Mouse (Mus musculus) neural tube, embryonic 12.5 days (tissue): ENCODE measurements at regions not wholly inside any gene's neighbourhood (a gene's known extent, or its start where the extent isn't known, plus 50 kb on each side); places are given as distances from the start of the nearest gene placed in this dataset.

Experiments
- ATAC-seq: fragments of 200-750 bp; cut with Nextera tagmentation; 2 replicates; pipeline ENCODE4 v1.8.0; 2017; ENCODE audit warnings: low read depth, mild to moderate bottlenecking, moderate TSS enrichment, moderate library complexity; ENCODE audit not compliant: low FRiP score
- H3K27ac ChIP-seq: fragments of 300-500 bp; sonication (generic); 2 replicates; pipeline ENCODE4 v1.5.1; 2016
- H3K27me3 ChIP-seq: fragments of 300-500 bp; sonication (generic); replicated peaks from 2 replicates; pipeline ENCODE4 v1.6.1; 2016; ENCODE audit warnings: mild to moderate bottlenecking
- H3K36me3 ChIP-seq: fragments of 300-500 bp; sonication (generic); 2 replicates; pipeline ENCODE4 v1.6.1; 2016; ENCODE audit warnings: mild to moderate bottlenecking
- H3K4me1 ChIP-seq: fragments of 300-500 bp; sonication (generic); 2 replicates; pipeline ENCODE4 v1.6.1; 2016
- H3K4me2 ChIP-seq: fragments of 300-500 bp; sonication (generic); replicated peaks from 2 replicates; pipeline ENCODE4 v1.6.1; 2016; ENCODE audit warnings: mild to moderate bottlenecking
- H3K4me3 ChIP-seq: fragments of 300-500 bp; sonication (generic); 2 replicates; pipeline ENCODE4 v1.5.1; 2016
- H3K9ac ChIP-seq: fragments of 300-500 bp; sonication (generic); 2 replicates; pipeline ENCODE4 v1.6.1; 2016; ENCODE audit warnings: mild to moderate bottlenecking
- H3K9me3 ChIP-seq: fragments of 300-500 bp; sonication (generic); 2 replicates; pipeline ENCODE4 v1.6.1; 2016; ENCODE audit warnings: mild to moderate bottlenecking
- WGBS: fragments of 180-500 bp; shearing (Covaris S2); methylation state at CpG from one replicate; pipeline ENCODE4 v1.1.7; 2016; 5-methylcytosine and 5-hydroxymethylcytosine counted together

- Histone ChIP-seq H3K9me3 (no peaks in the 10 kb centered on the region), H3K9ac (no peak overlapping the region), H3K27me3 (no peaks in the 10 kb centered on the region), H3K27ac (no peak overlapping the region), H3K36me3 (no peaks in the 10 kb centered on the region), H3K4me2 (no peak overlapping the region), H3K4me3 (no peak overlapping the region), H3K4me1 (no peaks in the 10 kb centered on the region)
- 89% methylated on average over 2 of the region's 2 CpGs for WGBS
- no peak for ATAC-seq
Observed at GRCm38 (mm10) chrX:110334288-110334687, 479.8 kb upstream of the Pou3f4 start.

- H3K36me3 ChIP-seq = no peaks in the 10 kb centered on the region
- H3K4me1 ChIP-seq = no peaks in the 10 kb centered on the region
- H3K4me2 ChIP-seq = no peak overlapping the region
- H3K27me3 ChIP-seq = no peaks in the 10 kb centered on the region
- no peak for ATAC-seq
- no peaks in the 10 kb centered on the region for H3K9me3 ChIP-seq
- H3K4me3 ChIP-seq = no peak overlapping the region
- no peak overlapping the region for H3K9ac ChIP-seq
- H3K27ac ChIP-seq = no peak overlapping the region
- 88% methylated on average over 1 of the region's 1 CpGs for WGBS
Observed at GRCm38 (mm10) chrX:110335013-110335412, 479.1 kb upstream of the Pou3f4 start.
